Mouse (Mus musculus) kidney, embryonic 14.5 days (tissue): ENCODE data around the gene Dstn. TPM values are rescaled to one million over a fixed set of nuclear protein-coding genes. Genes with fewer than 3 reads are reported as not detected.

ENCODE experiments used
- ATAC-seq: fragments of 200-750 bp; cut with Nextera tagmentation; 2 replicates; pipeline ENCODE4 v1.8.0; 2017; ENCODE audit warnings: moderate number of reproducible peaks, mild to moderate bottlenecking, moderate TSS enrichment, moderate library complexity; ENCODE audit not compliant: low FRiP score, low TSS enrichment
- H3K27ac ChIP-seq: fragments of 300-500 bp; sonication (generic); 2 replicates; pipeline ENCODE4 v1.5.1; 2014; ENCODE audit warnings: low read depth, mild to moderate bottlenecking, low read length, moderate library complexity, mixed read lengths
- H3K27me3 ChIP-seq: fragments of 300-500 bp; sonication (generic); 2 replicates; pipeline ENCODE4 v1.6.1; 2014; ENCODE audit warnings: mild to moderate bottlenecking, low read length; ENCODE audit not compliant: control insufficient read depth, insufficient read depth
- H3K36me3 ChIP-seq: fragments of 300-500 bp; sonication (generic); 2 replicates; pipeline ENCODE4 v1.6.1; 2014; ENCODE audit warnings: low read length, mixed read lengths; ENCODE audit not compliant: control insufficient read depth, insufficient read depth
- H3K4me1 ChIP-seq: fragments of 300-500 bp; sonication (generic); 2 replicates; pipeline ENCODE4 v1.6.1; 2014; ENCODE audit warnings: low read length, mixed read lengths; ENCODE audit not compliant: control insufficient read depth, insufficient read depth
- H3K4me2 ChIP-seq: fragments of 300-500 bp; sonication (generic); replicated peaks from 2 replicates; pipeline ENCODE4 v1.6.1; 2014; ENCODE audit warnings: low read depth, mild to moderate bottlenecking, low read length
- H3K4me3 ChIP-seq: fragments of 300-500 bp; sonication (generic); 2 replicates; pipeline ENCODE4 v1.5.1; 2014; ENCODE audit warnings: mild to moderate bottlenecking, low read length
- H3K9ac ChIP-seq: fragments of 300-500 bp; sonication (generic); 2 replicates; pipeline ENCODE4 v1.6.1; 2014; ENCODE audit warnings: low read depth, mild to moderate bottlenecking, low read length, moderate library complexity
- H3K9me3 ChIP-seq: fragments of 300-500 bp; sonication (generic); 2 replicates; pipeline ENCODE4 v1.6.1; 2016; ENCODE audit warnings: low read length; ENCODE audit not compliant: control insufficient read depth
- WGBS: fragments of 180-500 bp; shearing (Covaris S2); extraction: QIAGEN DNeasy Blood & Tissue Kit; methylation state at CpG from one replicate; pipeline ENCODE4 v1.1.7; 2014; 5-methylcytosine and 5-hydroxymethylcytosine counted together
- polyA plus RNA-seq: library from polyadenylated mRNA; unstranded; fragments of >200 nt; fragmentation: Nextera tagmentation; extraction: Ambion mirVana; gene quantifications from 2 replicates; pipeline ENCODE4 v1.2.1, GENCODE M21; 2014

Dstn gene
- polyA plus RNA-seq = 319 and 404 TPM in 2 replicates

DNA sequence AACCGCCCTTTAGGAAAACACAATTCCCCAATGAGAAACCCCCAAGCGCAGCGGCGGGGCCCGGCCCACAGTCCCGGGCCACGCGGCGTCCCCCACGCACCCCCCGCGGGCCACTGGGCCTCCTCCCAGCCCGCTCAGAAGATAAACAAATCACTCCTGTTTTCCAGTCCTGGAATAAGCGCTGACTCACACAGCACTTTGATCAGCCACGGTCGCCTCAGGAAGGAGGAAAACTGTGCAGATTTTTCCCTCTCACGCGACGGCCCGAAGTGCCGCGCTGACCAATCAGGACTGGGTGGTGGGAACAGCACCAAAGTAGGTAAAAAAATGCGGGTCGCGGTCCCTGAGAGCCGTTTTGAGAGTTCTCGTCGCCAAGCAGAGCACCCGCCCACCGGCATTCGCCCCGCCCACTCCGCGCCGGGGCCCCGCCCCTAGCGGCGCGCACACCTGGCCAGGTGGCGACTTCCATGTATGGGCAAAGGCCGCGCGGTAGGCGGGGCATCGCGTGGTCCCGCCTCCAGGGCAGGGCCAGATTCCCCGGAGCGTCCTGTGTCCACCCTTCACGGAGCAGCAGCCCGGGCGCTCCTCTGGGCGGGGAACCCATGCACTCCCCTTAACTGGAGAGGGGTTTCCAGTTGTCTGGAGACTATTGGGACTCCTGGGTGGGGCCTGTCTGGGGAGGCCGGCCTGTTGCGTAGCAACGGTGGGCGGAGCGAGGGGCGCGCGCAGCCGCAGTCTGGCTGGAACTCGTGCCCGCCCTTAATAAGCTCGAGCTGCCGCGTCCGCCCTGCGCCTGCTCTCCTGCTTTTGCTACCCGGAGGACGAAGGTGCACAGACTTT is at the start of gene Dstn:
Dstn (plus strand) TSS at position 561 of the 840 bp plus-strand sequence.
- under 1% methylated on average over 58 of the region's 71 CpGs for WGBS
- Histone ChIP-seq H3K27ac (peak within 1 kb of the TSS; percentile 99), H3K4me2 (peak within 1 kb of the TSS; percentile 67), H3K4me3 (peak within 1 kb of the TSS; percentile 84), H3K36me3 (no peaks in the 10 kb centered on the region), H3K4me1 (peaks cover 22% of the 10 kb centered on the region), H3K9me3 (no peaks in the 10 kb centered on the region), H3K27me3 (no peaks in the 10 kb centered on the region), H3K9ac (peak within 1 kb of the TSS; percentile 81)
- peak; percentile 99 for ATAC-seq

DNA sequence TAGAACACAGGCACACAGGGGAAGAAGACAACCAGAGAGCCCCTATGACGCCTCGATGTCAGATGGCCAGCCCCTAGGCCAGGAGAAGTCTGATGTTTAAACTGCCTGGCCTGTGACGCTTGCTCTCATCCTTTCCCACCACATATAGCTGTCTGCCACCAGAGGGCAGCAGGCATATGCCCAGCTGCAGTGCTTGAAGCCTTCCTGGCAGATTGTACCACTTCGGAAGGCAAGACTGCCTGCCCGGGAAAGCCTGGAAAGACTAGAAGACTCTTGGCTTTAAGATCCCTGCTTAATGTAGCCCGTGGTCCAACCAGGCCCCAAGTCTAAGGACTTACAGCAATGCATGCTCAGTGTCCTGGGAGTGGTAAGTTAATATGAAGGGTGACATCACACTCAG is 47.8 kb upstream of the Dstn start:
- Histone ChIP-seq H3K4me2 (no peak overlapping the region), H3K9me3 (no peaks in the 10 kb centered on the region), H3K36me3 (no peaks in the 10 kb centered on the region), H3K4me1 (peaks cover 6% of the 10 kb centered on the region; the same call in 1 of the 2 replicates), H3K27me3 (no peaks in the 10 kb centered on the region; the same call in 1 of the 2 replicates), H3K4me3 (no peak overlapping the region), H3K9ac (no peak overlapping the region), H3K27ac (no peak overlapping the region)
- ATAC-seq = peak; percentile 74
- 6% methylated on average over 6 of the region's 6 CpGs for WGBS

DNA sequence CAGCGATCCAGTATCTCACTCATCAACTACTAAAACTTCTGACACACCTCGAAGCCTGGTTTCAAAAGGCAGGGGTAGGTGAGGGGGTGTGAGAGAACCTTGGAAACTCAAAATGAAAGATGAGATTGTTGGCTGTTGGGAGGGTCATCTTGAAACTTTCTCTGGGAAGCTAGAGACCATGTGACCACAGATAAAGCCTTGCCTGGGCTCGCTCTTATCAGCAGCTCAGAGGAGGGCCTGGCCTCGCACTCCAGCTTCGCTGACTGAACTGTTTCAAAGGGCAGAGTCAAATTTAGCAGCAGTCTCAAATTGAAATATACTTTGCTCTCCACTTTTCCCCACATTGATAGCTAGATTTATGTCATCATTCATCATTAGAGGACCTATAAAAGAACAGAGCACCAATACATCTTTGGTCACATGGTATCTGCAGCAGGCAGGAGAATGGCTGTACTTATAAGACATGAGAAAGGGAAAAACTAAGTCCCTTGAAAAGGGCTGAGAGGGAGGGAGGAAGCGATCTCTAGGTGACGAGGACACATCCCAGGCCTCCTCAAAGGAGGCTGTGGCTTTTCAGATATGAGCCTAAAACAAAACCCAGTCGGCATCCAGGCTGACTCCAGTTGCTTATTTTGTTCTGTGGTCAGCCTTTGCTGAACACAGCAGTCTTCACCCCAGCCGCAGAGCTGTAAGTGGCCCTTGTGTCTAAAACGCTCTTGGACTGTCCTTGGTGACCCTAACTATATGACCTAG is 44.0 kb upstream of the Dstn start:
- 49% methylated on average over 10 of the region's 10 CpGs for WGBS
- no peak overlapping the region for H3K4me3 ChIP-seq
- H3K27me3 ChIP-seq = no peaks in the 10 kb centered on the region
- H3K4me1 ChIP-seq = peaks cover 4% of the 10 kb centered on the region; the same call in 1 of the 2 replicates
- H3K27ac ChIP-seq = 0 out of 2 replicates have a peak overlapping the region, but pooled peaks have one; percentile 7
- peak; percentile 30; the same call in 1 of the 2 replicates for ATAC-seq
- H3K36me3 ChIP-seq = no peaks in the 10 kb centered on the region
- H3K9ac ChIP-seq = no peak overlapping the region
- H3K4me2 ChIP-seq = no peak overlapping the region
- H3K9me3 ChIP-seq = no peaks in the 10 kb centered on the region

DNA sequence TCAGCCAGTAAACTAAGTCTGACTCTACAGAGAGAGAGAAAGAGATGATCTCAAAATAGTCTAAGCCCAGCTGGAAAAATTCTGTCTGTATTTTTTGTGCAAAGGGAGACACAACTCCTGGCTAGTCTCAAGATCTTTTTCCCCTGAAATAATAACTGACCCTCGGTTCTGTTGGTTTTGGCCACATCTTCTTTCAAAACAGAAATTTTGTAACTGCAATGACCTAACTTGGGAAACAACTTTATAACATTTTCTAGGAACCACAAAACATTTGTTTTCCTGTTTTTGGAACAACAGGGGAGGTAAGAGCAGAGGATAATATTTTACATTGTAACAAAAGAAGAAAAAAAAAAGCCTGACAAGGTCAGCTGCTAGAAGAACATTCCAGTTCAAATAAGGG is 39.1 kb upstream of the Dstn start:
- H3K4me2 ChIP-seq = no peak overlapping the region
- ATAC-seq = no peak
- 28% methylated on average over 1 of the region's 1 CpGs for WGBS
- H3K4me3 ChIP-seq = no peak overlapping the region
- H3K36me3 ChIP-seq = no peaks in the 10 kb centered on the region
- no peak overlapping the region for H3K27ac ChIP-seq
- H3K27me3 ChIP-seq = no peaks in the 10 kb centered on the region
- H3K4me1 ChIP-seq = peaks cover 12% of the 10 kb centered on the region; the same call in 1 of the 2 replicates
- no peak overlapping the region for H3K9ac ChIP-seq
- H3K9me3 ChIP-seq = no peaks in the 10 kb centered on the region

DNA sequence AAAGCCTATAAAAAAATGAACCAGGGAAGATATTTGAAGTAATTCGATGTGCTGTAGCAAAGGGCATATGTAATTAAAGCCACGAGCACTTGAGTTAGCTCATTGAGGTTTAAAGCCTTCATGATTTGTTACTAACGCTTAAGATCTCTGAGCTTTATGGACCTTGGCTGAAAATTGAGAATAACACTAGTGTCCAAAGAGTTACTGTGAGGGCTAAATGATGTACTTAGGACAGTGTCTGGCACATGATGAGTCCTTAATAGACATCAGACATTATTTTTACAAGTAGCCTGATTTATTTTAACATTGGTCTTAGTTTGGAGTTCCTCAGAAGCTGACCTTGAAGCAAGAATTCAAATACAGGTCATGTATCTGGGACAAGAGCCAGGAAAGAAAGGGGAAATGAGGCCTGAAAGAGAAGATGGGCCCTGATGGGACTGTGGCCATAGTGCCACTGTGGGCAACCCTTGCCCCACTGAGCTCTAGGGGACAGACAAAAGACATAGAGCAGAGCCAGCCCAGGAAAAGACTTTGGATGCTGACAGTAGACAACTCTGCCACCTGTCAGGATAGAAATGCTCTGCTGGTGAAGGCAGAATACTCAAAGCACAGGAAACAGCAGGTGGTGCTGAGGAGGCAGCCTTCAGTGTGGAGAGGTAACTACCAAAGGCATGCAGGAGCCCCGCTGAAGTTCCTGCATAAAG is 38.0 kb upstream of the Dstn start:
- 34% methylated on average over 4 of the region's 4 CpGs for WGBS
- peak; percentile 72 for ATAC-seq
- Histone ChIP-seq H3K9ac (no peak overlapping the region), H3K27me3 (no peaks in the 10 kb centered on the region), H3K36me3 (no peaks in the 10 kb centered on the region), H3K4me2 (no peak overlapping the region), H3K27ac (peak overlapping the region; percentile 42; the same call in 1 of the 2 replicates), H3K4me3 (no peak overlapping the region), H3K4me1 (peaks cover 12% of the 10 kb centered on the region; the same call in 1 of the 2 replicates), H3K9me3 (no peaks in the 10 kb centered on the region)

DNA sequence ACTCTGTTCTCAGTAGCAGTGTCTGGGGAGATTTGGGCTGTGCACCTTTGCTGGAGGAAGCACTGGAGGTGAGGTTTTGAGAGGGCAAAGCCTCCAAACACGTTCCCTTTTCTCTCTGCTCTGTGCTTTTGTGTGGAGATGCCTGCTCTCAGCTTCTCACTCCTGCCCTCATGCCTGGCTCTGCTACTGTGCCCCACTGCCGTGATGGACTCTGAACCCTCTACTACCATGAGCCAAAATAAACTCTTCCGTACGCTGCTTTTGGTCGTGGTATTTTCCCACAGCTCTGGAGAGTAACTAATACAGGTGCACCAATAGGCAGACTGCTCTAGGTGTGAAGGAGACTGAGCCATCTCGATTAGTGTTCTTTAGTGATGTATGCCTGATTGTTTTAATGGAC is 35.8 kb upstream of the Dstn start:
- Histone ChIP-seq H3K4me3 (no peak overlapping the region), H3K4me2 (no peak overlapping the region), H3K36me3 (no peaks in the 10 kb centered on the region), H3K9ac (no peak overlapping the region), H3K9me3 (no peaks in the 10 kb centered on the region), H3K27me3 (no peaks in the 10 kb centered on the region), H3K4me1 (peaks cover 12% of the 10 kb centered on the region; the same call in 1 of the 2 replicates), H3K27ac (no peak overlapping the region)
- WGBS = 92% methylated on average over 6 of the region's 6 CpGs
- no peak for ATAC-seq

DNA sequence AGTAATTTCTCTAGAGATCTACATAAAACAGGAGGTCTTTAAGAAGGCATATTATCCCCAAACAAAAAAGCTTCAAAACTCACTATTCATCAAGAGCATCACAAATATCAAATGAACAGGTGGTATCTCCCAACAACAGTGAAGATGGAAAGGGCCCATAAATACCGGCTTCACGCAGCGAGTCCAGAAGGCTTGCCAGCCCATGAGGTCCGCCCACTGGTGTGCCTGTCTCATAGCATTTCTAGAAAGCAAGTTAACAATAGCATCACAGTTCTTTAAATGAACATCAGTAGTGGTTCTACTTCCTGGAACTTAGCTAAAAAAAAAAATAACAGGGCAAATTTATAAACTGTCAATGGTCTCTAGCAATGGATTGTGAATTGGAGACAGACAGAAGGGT is 33.1 kb upstream of the Dstn start:
- Histone ChIP-seq H3K4me3 (no peak overlapping the region), H3K9ac (no peak overlapping the region), H3K27ac (no peak overlapping the region), H3K36me3 (no peaks in the 10 kb centered on the region), H3K4me1 (peaks cover 4% of the 10 kb centered on the region; the same call in 1 of the 2 replicates), H3K9me3 (no peaks in the 10 kb centered on the region), H3K4me2 (no peak overlapping the region), H3K27me3 (no peaks in the 10 kb centered on the region)
- 91% methylated on average over 4 of the region's 4 CpGs for WGBS
- no peak for ATAC-seq

DNA sequence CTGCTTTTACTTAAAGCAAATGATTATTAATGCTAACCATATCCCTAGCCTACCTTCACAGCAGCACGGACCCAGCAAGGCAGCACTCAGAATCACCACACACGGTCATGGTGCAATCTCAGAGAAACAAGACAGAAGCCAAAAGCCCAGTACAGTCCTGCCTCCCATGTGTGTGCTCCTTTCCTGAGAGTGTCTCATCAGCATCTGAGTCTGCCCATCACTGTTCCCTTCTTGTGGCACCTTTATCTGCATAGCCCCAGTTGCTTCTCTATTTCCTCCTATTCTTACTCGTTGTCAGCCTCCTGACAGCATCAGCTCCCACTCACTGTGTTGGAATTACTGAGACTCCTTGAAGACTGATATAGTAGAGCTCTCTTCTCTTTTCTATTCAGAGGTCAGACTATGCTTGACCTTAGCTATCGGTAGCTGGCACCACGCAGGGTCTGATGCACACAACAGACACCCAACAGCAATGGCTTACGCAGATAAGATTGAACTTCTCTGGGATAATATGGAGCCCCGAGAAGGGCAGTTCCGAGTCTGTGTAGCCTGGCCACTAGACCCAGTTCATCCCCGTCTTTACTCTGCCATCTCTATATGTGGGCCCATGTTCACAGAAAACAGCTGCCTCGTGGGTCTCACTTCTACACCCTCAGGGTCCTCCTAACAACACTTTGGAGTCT is 32.4 kb upstream of the Dstn start:
- Histone ChIP-seq H3K36me3 (no peaks in the 10 kb centered on the region), H3K9me3 (no peaks in the 10 kb centered on the region), H3K9ac (no peak overlapping the region), H3K4me2 (no peak overlapping the region), H3K4me1 (no peaks in the 10 kb centered on the region), H3K27me3 (no peaks in the 10 kb centered on the region), H3K4me3 (no peak overlapping the region), H3K27ac (no peak overlapping the region)
- 83% methylated on average over 10 of the region's 10 CpGs for WGBS
- no peak for ATAC-seq
